Mouse (Mus musculus): ENCODE results near the gene Sephs1.

Sephs1 gene

DNA sequence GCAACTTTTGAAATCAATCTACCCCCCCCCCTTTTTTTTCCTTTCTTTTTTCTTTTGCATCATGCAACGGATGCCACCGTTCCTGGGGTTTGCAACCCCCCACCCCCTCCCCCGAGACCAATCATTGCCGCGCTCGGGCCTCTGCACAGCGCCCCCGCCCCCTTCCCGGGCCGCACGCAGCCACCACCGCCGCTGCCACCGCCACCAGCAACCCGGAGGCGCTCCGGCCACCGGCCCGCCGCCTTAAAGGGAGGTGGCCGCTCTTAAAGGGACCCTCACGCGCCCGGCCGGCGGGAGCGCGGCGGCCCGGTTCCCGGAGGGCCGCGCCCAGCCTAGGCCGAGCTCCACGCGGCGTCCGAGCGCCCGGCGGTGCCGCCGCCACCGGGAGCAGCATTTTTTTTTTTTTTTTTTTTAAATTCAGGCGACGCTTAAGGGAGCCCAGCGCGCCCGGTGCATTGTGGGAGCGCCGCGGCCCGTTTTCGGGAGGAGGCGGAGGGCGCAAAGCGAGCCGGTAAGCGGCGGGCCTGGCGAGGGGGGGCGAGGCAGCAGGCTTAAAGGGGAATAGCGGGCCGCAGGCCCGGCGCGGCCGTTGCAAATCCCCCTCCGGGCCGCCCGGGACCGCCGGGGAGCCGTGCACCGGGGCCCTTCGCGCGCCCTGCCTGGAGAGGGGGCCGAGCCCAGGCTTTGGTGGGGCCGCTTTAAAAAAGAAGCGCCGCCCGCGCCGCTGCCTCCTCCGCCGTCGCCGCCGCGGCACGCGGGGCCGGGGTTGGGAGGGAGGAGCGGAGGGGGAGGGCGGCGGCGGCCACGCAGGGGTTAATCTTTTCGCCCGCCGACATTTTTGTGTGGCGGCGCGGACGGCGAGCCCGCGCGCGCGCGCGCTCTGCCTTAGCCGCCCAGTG lies at the start of gene Sephs1:
Gene Sephs1, plus strand, starts transcription at position 215 of the 899 bp plus-strand sequence.
- peak; percentile 88 for DNase-seq

DNA sequence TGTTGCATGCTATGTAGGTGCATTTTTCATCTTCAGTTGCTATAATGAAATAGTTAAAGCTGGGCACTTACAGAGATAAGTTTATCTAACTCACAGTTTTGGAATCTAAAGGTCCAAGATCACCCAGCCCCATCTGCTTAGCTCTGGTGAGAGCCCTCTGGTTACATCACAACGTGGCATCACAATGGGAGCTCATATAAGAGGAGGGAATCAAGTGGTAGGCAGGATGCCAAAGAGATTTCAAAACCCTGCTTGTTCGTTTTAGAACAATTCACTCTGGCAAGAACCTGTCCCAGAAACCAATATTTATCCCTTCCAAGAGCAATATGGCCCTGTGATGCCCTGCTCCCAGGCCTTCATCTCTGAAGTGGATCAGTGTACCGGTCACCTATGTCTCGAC lies 49.2 kb upstream of the Sephs1 start:
- DNase-seq, result no peak

DNA sequence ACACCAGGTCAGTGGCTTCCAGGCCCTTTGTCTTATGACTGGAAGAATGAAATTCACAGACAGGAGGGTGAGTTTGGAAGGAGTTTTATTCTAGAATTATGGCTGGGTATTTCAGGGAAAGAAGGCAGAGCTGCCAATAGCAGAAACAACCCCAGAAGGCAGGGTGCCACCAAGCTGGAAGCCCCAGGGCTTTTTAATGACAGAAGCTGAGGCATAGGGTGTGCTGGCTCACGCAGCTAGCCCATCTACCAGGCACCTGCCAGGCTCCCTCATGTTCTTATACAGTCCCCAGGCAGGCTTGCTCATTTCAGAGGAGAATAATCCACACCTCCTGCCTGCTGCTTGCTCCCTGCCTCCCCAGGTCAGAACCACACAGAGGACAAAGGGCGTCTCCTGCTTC lies 31.9 kb upstream of the Sephs1 start:
- no peak for DNase-seq

DNA sequence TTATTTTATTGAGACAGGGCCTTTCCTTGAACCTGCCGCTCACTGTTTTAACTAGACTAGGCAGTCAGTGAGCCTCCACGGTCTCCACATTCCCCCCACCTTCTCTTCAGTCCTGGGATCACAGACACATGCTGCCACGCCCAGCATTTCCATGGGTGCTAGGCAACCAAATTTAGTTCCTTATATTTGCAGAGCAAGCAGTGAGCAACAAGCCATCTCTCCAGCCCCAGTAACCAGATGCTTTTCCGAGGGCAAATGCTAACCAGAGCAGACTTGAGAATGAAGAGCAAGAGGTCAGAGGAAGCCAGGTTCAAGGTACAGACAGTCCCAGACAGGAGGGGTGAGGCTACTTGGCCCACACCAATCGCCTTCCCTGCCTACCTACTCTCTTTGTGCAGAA lies 24.2 kb upstream of the Sephs1 start:
- DNase-seq, result no peak

DNA sequence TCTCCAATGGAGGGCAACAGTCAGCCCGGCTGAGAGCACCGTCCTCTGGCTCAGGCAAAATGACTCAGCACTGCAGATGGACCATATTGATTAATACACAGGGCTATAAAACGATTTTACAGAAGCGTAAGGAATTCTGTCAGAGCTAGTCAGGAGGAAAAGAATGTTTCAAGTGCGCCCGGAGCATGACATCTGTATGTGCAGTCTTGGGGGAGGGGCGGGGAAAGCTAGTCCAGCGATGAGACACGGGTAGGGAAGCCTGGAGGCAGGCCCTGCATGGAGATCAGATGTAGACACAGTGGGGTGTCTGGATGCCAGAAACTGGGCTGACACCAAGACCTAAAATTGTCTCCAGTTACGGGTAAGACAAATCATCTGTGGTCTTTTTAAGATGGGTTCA lies 23.2 kb upstream of the Sephs1 start:
- no peak for DNase-seq

DNA sequence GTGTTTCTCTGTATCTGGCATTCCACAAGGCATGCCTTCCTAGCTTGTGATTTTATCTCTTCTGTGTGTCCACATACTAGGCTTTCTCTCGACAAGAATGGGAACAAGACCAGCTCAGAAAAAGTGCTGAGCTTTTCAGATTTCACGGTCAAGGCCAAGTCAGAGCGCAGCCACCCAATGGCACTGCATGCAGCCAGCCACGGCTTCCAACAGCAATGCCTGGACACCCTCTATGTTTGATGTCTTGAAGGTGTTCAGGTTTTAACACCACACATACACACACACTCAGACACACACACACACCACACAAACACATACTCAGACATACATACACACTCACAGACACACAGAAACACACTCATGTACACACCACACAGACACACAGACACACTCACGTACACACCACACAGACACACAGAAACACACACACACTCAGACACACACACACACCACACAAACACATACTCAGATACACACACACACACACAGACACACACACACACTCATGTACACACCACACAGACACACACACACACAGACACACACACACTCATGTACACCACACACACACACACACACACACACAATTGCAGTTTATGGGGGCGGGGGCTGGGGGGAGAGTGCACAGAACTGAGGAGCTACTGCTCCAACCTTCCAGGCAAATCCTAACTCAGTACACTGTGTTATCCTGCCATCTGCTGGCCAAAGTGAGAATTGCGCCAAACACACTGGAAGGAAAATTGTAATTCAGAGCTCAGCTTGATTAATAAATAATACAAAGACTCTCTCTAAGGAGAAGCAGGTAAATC lies 17.2 kb upstream of the Sephs1 start:
- DNase-seq, result peak; percentile 68

DNA sequence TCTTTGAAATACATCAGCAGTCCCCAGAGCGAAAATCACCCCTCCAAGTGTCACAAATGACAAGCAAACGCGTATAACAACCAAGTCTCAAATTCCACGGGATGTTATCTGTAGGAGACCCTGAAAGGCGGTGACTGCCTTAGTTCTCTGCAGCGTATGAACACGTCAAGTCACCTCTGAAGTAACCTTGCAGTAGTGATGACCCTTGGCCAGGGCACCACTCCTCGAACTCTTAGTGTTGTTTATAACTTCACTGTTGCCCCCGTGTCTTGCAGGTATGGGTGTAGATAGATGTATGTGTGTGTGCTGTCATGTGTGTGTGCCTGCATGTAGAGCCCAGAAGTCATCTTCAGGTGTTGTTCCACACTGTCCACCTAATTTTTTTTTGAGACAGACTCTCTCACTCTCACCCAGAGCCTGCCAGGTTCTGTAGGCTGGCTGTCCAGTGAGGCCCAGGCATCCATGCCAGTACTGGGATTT lies 16.5 kb upstream of the Sephs1 start:
- no peak for DNase-seq

DNA sequence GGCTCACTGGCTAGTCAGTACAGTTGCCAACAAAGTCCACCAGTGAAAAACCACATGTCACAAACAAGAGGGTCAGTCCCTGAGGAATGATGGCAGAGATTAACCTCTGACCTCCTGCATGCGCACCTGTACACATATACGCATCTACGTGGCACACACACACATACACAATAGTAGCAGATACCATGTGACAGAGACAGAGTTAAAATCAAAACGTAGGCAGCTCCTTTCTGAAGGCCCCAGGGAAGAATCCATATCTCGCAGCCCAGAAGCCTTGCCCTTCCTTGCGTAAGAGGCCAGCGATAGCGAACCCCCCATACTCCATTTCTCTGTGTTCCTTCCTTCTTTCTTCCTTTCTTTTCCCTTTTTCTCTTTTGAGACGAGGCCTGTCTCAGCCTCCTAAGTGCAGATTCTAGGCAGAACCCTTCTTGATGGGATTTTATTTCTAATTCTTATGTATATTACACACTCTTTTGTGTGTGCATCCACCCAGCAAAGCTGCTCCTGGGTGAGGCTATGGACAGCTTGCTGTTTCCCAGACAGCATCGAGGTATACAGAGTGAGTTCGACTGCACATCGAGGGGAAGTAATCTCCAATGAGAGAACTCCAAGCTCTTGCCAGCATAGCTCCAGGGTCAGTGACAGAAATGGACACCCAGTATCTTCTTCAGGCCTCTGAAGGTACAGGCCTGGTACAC lies 13.2 kb upstream of the Sephs1 start:
- no peak for DNase-seq

DNA sequence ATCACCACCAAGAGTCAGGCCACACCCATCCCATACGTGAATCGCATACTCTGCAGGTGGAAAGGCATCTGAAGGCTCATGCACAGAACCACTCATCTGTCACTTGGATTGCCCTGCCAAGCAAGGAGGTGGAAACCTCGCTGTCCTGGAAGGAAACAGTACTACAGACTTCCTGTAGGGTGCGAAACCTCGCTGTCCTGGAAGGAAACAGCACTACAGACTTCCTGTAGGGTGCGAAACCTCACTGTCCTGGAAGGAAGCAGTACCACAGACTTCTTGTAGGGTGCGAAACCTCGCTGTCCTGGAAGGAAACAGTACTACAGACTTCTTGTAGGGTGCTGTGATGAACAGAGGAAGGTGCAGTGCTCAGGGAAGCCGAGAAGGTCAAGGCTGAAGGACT lies 8.6 kb upstream of the Sephs1 start:
- DNase-seq, result no peak

DNA sequence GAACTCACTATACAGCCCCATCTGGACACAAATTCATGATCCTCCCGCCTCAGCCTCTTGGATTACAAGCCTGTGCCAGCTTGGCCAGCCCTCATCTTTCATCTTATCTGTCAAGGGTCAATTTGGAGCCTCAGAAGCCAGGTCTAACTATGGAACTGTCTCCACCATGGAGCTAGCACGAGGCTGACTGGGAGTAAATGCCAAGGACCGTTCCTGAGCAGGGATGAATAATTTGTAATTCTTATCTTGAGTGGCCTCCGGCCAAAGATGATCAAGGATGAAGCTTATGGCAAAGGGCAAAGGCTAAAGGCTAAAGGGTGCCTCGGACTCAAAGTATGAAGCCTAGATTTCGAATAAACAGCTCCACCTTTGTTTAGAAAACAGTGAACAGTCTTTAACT lies 8.0 kb upstream of the Sephs1 start:
- no peak for DNase-seq

DNA sequence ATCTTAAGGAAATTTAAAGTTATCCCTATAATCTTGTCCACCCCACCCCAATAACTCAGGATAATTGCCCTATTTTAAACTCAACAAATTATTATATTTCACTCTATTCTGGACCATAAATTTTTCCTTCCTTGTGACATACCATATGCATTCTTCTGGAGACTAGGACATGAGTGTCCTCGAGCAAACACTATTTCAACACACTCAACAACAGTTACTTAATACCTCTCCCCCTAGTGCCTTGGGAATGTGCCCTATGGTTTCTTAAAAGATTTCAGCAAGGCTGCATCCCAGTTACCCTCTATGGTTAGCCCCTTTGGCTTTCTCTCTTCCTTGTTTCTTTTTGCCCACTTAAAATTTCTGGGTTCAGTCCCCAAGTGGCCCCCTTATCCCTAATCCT lies 6.3 kb upstream of the Sephs1 start:
- DNase-seq, result no peak

DNA sequence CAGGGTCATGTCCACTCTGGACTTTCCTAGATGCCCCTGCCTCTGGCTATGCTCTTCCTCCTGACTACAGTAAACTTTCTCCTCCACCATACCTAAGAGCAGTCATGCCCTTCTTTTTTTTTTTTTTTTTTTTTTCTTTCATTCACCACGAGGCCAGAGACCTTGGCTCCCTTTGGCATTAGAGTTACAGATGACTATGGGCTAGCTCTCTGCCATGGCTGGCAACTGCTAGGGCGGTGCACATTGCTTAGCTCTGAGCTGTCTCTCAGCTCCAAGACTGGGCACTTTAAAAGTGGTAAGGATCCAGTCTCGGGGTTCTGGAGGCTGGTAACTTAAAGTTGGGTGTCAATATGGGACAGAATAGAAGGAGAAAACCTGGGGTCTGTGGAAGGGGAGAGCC lies 5.2 kb upstream of the Sephs1 start:
- no peak for DNase-seq

DNA sequence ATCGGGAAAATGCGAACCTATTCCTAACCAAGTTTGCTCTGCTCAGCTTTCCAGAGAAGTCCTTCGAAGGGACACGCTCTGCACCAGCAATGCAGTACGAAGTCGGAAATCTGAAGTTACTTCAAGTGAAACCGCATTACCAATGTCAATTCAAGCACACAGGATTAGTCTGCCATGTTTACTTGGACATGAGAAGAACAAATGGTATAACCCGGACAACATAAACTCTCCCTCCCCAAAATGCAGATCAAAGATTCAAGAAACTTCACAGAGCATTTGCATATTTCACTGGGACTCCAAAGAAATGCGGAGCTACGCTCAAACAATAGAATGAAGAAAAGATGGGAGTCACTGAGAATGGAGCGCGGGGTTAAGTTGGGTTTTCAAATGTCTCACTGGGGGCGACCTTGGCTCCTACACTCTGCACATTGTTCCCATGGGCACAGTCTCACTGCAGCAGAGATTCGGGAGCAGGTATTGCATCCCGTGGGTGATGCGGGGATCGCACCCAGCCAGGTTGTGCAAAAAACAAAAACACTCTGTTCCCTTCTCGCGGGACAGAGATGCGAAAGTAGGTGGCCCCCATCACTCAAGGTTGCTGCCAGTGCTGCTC lies 521 bp upstream of the Sephs1 start:
- DNase-seq, result peak; percentile 61

DNA sequence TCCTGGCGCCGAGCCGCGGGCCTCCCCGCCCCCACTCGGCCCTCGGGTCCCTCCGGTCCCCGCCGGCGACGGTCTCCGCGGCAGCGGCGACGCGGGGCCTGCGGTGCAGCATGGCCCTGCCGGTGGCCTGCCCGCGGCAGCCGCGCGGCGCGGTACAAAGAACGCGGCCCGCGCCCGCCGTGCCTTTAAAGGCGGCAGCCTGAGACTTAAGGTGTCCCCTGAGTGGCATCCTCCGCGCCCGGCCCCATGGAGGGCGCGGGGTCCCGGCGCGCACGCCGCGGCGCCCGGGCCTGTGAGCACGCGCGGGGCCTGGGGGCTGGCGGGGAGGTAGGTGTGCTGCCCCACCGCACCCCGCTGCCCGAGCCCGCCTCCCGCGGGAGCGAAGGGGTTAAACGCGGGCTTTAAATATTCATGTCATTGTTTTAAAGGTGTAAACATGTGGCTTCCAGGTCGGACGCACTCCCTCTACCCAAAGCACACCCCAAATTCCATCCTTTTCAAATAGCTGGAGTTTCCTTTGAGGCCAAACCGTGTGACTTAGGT lies 956 bp downstream of the Sephs1 start:
- peak; percentile 83 for DNase-seq

DNA sequence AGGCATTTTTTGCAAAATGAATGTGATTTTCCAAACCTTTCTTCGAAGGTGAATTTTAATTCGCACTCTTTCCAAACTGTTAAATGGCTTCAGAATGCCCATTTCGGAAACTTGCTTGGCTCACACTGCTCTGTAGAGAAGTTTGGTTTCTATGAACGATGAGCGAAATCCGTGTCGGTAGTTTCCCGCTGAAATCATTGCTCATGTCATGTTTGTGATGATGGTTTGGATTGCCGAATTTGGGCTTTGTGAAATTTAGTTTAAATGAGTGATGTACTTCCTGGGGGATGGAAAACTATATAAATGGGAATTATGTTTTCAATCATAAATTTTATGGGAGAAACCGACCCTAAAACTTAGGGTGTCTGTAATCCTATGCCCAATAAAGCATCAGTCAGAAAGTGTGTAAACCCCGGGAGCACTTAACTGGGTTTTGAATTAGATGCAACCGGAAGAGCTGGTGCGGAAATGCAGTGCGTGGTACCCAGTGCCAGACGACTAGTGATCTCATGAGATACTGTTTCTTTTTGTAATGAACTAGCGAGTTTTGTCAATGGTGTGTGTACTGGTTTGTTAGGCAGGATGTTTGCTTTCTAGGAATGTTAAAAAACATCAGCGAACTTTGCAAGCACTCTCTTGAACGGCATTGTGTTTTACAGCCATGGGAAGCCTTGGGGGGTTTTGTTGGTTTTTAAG lies 1.8 kb downstream of the Sephs1 start:
- DNase-seq, result peak; percentile 23

DNA sequence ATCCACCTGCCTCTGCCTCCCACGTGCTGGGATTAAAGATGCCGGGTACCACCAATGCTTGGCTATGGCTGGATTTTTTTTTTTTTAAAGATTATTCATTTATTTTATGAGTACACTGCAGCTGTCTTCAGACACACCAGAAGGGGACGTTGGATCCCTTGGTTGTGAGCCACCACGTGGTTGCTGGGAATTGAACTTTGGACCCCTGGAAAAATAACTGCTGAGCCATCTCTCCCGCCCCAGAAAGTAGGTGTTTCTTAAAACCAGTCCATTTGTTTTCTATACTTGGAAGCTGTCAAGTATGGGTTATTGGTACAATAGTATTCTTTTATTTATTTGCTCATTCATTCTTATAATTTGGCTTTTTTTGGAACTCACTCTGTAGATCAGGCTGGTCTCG lies 5.5 kb downstream of the Sephs1 start:
- no peak for DNase-seq

DNA sequence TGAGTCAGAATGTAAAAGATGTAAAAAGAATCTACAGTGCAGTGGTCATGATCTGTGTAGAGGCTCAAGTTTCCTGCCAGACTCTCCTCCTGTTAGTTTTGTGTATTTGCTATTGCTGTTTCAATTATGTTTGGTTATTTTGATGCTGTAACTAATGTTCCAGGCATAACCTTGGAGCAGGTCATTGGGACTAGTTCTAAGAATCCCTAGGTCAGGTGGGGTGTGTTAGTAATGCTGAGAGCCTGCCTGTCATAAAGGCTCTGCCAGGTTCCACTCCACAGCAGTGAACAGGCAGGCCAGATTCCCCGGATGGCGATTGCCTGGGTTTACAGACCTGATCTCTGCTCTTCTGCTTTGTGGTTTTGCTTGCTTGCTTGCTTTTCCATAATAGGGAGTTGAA lies 14.2 kb downstream of the Sephs1 start:
- DNase-seq, result no peak

DNA sequence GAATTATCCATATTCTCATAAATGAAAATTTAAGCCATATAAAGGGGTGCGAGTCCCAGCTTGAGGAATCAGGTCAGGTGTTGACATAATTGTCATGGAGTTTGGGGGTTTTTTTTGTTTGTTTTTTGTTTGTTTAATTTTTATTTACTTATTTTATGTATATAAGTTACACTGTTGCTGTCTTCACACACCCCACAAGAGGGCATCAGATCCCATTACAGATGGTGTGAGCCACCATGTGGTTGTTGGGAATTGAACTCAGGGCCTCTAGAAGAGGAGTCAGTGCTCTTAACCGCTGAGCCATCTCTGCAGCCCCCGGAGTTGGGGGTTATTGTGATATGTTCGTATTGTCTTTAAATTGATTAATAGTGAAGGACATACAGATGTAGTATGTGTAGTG lies 15.6 kb downstream of the Sephs1 start:
- DNase-seq, result no peak

DNA sequence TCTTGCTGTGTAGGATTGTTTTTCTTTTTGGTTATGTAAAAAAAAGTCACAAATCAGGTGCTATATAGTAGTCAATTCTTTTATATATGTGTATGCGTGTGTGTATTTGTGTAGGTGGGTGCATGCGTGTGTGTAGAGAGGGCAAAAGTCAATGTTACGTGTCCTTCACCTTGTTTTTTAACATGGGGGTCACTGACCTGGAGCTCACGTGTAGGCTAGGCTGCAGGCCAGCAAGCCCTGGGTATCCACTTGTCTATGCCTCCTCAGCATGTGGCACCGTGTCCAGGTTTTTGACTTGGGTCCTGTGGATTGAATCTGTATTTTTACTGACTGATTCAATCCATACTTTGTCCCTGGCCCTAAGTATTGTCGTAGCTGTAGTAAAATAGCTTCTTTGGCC lies 19.3 kb downstream of the Sephs1 start:
- DNase-seq, result no peak

DNA sequence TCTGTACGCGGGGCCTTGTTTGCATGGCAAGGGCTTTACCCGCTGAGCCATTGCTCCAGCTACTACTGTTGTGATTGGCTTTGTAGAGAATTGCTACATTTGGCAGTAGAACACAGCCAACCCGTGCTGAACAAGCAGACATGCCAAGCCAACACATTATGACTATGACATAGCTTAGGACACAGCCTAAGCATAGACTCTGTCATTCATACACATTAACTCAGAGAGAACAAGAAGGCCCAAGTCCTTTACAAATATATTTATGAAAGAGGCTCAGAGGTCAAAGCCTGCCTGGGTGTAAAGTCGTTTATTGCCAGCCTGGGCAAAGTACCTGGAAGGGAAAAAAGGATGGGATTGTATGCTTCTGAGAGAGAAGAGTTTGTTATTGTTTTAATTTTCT lies 21.0 kb downstream of the Sephs1 start:
- no peak for DNase-seq

DNA sequence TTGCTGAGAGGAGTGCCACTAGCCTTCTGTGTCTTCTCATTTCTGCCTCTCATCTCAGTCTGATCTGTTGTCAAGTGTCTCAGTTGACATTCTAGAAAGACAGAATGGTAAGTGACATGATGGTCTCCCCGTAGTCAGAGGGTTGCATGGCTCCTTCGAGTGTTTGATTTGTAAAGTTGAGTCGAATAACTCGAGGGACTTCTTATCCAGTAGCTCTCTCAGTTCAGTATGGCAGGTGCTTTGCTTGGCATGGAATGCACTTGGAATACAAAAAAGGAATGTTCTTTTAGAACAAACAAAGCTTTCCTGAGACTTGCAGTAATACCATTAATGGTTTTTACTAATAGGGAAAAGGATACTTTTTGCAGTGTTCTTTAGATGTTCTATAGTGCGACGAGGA lies 25.8 kb downstream of the Sephs1 start:
- no peak for DNase-seq

DNA sequence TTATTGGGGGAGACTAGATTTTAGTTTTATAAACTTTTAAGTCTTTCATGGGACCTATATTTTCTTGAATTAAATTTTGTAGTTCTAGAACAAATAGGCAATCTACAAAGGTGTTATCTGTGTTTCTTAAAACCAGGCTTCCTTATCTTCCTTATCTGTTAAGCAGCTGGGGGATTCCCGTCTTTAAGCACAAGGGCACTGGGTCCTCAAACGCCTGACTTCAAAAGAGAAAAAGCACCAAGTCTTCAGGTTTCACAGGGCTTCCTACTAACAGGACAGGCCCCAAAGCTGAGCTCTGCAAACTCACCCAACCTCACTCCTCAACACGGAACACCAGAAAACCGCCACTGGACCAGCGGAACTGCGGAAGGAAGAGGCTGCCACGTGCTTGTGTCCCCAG lies 26.6 kb downstream of the Sephs1 start:
- DNase-seq, result no peak
